Mouse (Mus musculus): Measurements from ENCODE around the gene Pskh1. TPM values are rescaled to one million over a fixed set of nuclear protein-coding genes. Genes with fewer than 3 reads are reported as not detected.

Gene Pskh1
- 28.7 and 30.7 TPM in 2 replicates for polyA plus RNA-seq (2015; fragmentation: Nextera tagmentation; extraction: Ambion mirVana)

GRCm38 (mm10) chr8:105900180-105900940 lies at the start of gene Pskh1:
Pskh1 (plus strand) TSS chr8:105900441.
- Histone ChIP-seq H3K27ac (peak within 1 kb of the TSS; percentile 92), H3K4me2 (peak within 1 kb of the TSS; percentile 82), H3K9me3 (no peaks in the 10 kb centered on the region), H3K4me1 (peaks cover 9% of the 10 kb centered on the region), H3K4me3 (replicated peaks) (peak within 1 kb of the TSS; percentile 99), H3K9ac (peak within 1 kb of the TSS; percentile 99), H3K27me3 (replicated peaks) (no peaks in the 10 kb centered on the region), H3K36me3 (no peaks in the 10 kb centered on the region)
- ATAC-seq (ENCODE audit: insufficient read depth, low FRiP score, low read depth): peak; percentile 96
- WGBS: under 1% methylated on average over 67 of the region's 68 CpGs

- Histone ChIP-seq H3K4me3 (replicated peaks) (peak overlapping the region; percentile 14; the same call in 1 of the 2 replicates), H3K9ac (no peak overlapping the region), H3K4me1 (peaks cover 6% of the 10 kb centered on the region), H3K9me3 (no peaks in the 10 kb centered on the region), H3K27ac (no peak overlapping the region), H3K27me3 (replicated peaks) (no peaks in the 10 kb centered on the region), H3K36me3 (peaks cover 27% of the 10 kb centered on the region), H3K4me2 (peak overlapping the region; percentile 43)
- no peak for ATAC-seq (ENCODE audit: insufficient read depth, low FRiP score, low read depth)
- 67% methylated on average over 7 of the region's 7 CpGs for WGBS
These were observed 49.6 kb upstream of the Pskh1 start for GRCm38 (mm10) chr8:105850611-105851010.

GRCm38 (mm10) chr8:105851651-105852143 lies 48.5 kb upstream of the Pskh1 start:
- ATAC-seq (ENCODE audit: insufficient read depth, low FRiP score, low read depth): peak; percentile 70; the same call in 1 of the 2 replicates
- Histone ChIP-seq H3K9ac (peak overlapping the region; percentile 56), H3K4me3 (replicated peaks) (peak overlapping the region; percentile 63), H3K4me1 (peaks cover 15% of the 10 kb centered on the region), H3K4me2 (peak overlapping the region; percentile 60), H3K27ac (peak overlapping the region; percentile 77), H3K36me3 (peaks cover 19% of the 10 kb centered on the region), H3K27me3 (replicated peaks) (no peaks in the 10 kb centered on the region), H3K9me3 (no peaks in the 10 kb centered on the region)
- WGBS: under 1% methylated on average over 34 of the region's 34 CpGs

- Histone ChIP-seq H3K4me3 (replicated peaks) (peak overlapping the region; percentile 63; the same call in 1 of the 2 replicates), H3K4me1 (peaks cover 19% of the 10 kb centered on the region), H3K9me3 (no peaks in the 10 kb centered on the region), H3K36me3 (peaks cover 14% of the 10 kb centered on the region), H3K27ac (no peak overlapping the region), H3K4me2 (no peak overlapping the region), H3K27me3 (replicated peaks) (no peaks in the 10 kb centered on the region), H3K9ac (no peak overlapping the region)
- 77% methylated on average over 12 of the region's 12 CpGs for WGBS
- ATAC-seq (ENCODE audit: insufficient read depth, low FRiP score, low read depth): no peak
These were observed 48.0 kb upstream of the Pskh1 start for GRCm38 (mm10) chr8:105852146-105852729.

- Histone ChIP-seq H3K9me3 (no peaks in the 10 kb centered on the region), H3K36me3 (peaks cover 10% of the 10 kb centered on the region), H3K4me1 (peaks cover 21% of the 10 kb centered on the region), H3K27me3 (replicated peaks) (no peaks in the 10 kb centered on the region), H3K27ac (no peak within 1 kb of the TSS), H3K4me3 (replicated peaks) (no peak within 1 kb of the TSS), H3K4me2 (no peak within 1 kb of the TSS), H3K9ac (no peak within 1 kb of the TSS)
- no peak for ATAC-seq (ENCODE audit: insufficient read depth, low FRiP score, low read depth)
- WGBS: 88% methylated on average over 3 of the region's 3 CpGs
These were observed 47.1 kb upstream of the Pskh1 start, which contains the start of gene Cenpt for GRCm38 (mm10) chr8:105853178-105853577. Cenpt (minus strand) TSS chr8:105853278.

DNA sequence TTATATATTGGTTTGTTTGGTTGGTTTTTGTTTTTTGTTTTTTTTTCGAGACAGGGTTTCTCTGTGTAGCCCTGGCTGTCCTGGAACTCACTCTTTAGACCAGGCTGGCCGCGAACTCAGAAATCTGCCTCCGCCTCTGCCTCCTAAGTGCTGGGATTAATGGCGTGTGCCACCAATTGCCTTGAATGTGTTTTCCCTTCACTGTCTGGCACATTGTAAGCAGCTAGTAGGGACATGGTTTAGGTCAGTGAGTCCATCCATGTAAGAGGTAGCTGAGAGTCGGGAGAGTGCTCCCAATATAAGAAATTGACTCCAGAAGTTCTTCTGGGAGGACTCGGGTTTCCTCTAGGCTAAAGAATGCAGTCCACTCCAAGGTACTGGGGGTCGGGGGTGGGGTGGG lies 45.9 kb upstream of the Pskh1 start:
- H3K9ac ChIP-seq: no peak overlapping the region

DNA sequence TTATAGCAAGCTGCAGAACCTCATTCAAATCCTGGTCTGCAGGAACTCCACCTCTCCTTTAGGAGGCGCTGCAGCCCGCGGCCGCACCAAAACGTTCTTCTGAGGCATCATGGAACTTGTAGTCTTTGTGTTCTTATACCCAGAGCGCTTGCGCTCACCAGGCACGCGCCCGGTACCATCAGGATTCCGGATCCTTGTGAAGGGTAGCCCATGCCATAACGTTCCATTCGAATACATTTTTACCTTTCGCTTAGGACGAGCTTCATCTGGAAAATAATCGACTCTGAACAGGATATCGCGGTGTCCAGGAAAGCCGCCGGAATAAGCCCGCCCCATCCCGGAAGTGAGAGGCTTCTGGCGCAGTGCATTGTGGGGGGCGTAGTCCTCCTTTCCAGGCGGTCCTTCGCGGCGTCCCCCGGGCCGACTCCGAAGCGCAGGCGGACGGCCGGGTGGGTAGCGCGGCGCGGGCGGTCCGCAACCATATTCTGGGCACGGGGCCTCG lies 45.5 kb upstream of the Pskh1 start, which contains the start of gene Thap11:
Gene Thap11, plus strand, starts transcription at position 418 of the 502 bp plus-strand sequence.
- Histone ChIP-seq H3K4me1 (peaks cover 33% of the 10 kb centered on the region), H3K9me3 (no peaks in the 10 kb centered on the region), H3K27ac (peak within 1 kb of the TSS; percentile 87), H3K27me3 (replicated peaks) (no peaks in the 10 kb centered on the region), H3K4me3 (replicated peaks) (peak within 1 kb of the TSS; percentile 87), H3K36me3 (peaks cover 5% of the 10 kb centered on the region; the same call in 1 of the 2 replicates), H3K4me2 (peak within 1 kb of the TSS; percentile 77), H3K9ac (peak within 1 kb of the TSS; percentile 77)
- WGBS: under 1% methylated on average over 42 of the region's 43 CpGs
- peak; percentile 90 for ATAC-seq (ENCODE audit: insufficient read depth, low FRiP score, low read depth)

More for the DNA sequence above, 45.9 kb upstream of the Pskh1 start:
- ATAC-seq (ENCODE audit: insufficient read depth, low FRiP score, low read depth): no peak; the same call in 1 of the 2 replicates
- Histone ChIP-seq H3K27me3 (replicated peaks) (no peaks in the 10 kb centered on the region), H3K9me3 (no peaks in the 10 kb centered on the region), H3K27ac (no peak overlapping the region), H3K4me1 (peaks cover 28% of the 10 kb centered on the region), H3K4me2 (peak overlapping the region; percentile 43), H3K4me3 (replicated peaks) (peak overlapping the region; percentile 87), H3K36me3 (peaks cover 5% of the 10 kb centered on the region; the same call in 1 of the 2 replicates)
- WGBS: 28% methylated on average over 8 of the region's 8 CpGs

DNA sequence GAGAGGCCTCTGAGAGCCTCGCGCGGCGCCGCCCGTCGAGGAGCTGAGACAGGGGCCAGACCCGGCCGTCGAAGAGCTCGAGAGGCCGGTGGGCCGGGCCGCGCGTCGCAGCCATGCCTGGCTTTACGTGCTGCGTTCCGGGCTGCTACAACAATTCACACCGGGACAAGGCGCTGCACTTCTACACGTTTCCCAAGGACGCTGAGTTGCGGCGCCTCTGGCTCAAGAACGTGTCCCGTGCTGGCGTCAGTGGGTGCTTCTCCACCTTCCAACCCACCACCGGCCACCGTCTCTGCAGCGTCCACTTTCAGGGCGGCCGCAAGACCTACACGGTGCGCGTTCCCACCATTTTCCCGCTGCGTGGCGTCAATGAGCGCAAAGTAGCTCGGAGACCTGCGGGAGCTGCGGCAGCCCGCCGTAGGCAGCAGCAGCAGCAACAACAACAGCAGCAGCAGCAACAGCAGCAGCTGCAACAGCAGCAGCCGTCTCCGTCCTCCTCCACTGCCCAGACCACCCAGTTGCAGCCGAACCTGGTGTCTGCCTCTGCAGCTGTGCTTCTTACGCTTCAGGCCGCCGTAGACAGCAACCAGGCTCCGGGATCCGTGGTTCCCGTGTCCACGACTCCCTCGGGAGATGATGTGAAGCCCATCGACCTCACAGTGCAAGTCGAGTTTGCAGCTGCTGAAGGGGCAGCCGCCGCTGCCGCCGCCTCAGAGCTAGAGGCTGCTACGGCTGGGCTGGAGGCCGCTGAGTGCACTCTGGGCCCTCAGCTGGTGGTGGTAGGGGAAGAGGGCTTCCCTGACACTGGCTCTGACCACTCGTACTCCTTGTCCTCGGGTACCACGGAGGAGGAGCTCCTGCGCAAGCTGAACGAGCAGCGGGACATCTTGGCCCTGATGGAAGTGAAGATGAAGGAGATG lies 44.7 kb upstream of the Pskh1 start:
- peak overlapping the region; percentile 87 for H3K4me3 ChIP-seq (replicated peaks)
- no peaks in the 10 kb centered on the region for H3K9me3 ChIP-seq
- H3K4me1 ChIP-seq: peaks cover 34% of the 10 kb centered on the region
- H3K27me3 ChIP-seq (replicated peaks): no peaks in the 10 kb centered on the region
- ATAC-seq (ENCODE audit: insufficient read depth, low FRiP score, low read depth): peak; percentile 0; the same call in 1 of the 2 replicates
- peaks cover 5% of the 10 kb centered on the region; the same call in 1 of the 2 replicates for H3K36me3 ChIP-seq
- WGBS: under 1% methylated on average over 71 of the region's 71 CpGs
- H3K4me2 ChIP-seq: peak overlapping the region; percentile 77
- H3K9ac ChIP-seq: peak overlapping the region; percentile 77
- H3K27ac ChIP-seq: peak overlapping the region; percentile 87

GRCm38 (mm10) chr8:105856168-105856835 lies 43.9 kb upstream of the Pskh1 start:
- Histone ChIP-seq H3K27ac (peak overlapping the region; percentile 87; the same call in 1 of the 2 replicates), H3K4me3 (replicated peaks) (peak overlapping the region; percentile 87), H3K36me3 (peaks cover 5% of the 10 kb centered on the region; the same call in 1 of the 2 replicates), H3K9me3 (no peaks in the 10 kb centered on the region), H3K27me3 (replicated peaks) (no peaks in the 10 kb centered on the region), H3K4me1 (peaks cover 30% of the 10 kb centered on the region), H3K4me2 (peak overlapping the region; percentile 77), H3K9ac (peak overlapping the region; percentile 77; the same call in 1 of the 2 replicates)
- WGBS: 12% methylated on average over 15 of the region's 15 CpGs
- ATAC-seq (ENCODE audit: insufficient read depth, low FRiP score, low read depth): no peak

- Histone ChIP-seq H3K4me1 (peaks cover 30% of the 10 kb centered on the region), H3K4me2 (no peak overlapping the region), H3K9ac (no peak overlapping the region), H3K9me3 (no peaks in the 10 kb centered on the region), H3K4me3 (replicated peaks) (no peak overlapping the region), H3K36me3 (peaks cover 6% of the 10 kb centered on the region; the same call in 1 of the 2 replicates), H3K27me3 (replicated peaks) (no peaks in the 10 kb centered on the region), H3K27ac (no peak overlapping the region; the same call in 1 of the 2 replicates)
- 87% methylated on average over 5 of the region's 5 CpGs for WGBS
- ATAC-seq (ENCODE audit: insufficient read depth, low FRiP score, low read depth): no peak
These were observed 41.7 kb upstream of the Pskh1 start for GRCm38 (mm10) chr8:105858495-105858894.

Data from stomach, embryonic 15.5 days (tissue).